Mouse (Mus musculus) liver, postnatal 0 days (tissue): ENCODE results near the gene Rabepk. TPM values are rescaled to one million over a fixed set of nuclear protein-coding genes. Genes with fewer than 3 reads are reported as not detected.
A peak's percentile ranks its signal among the peaks of the same experiment; 100 is the strongest.
"Not testable (repeated sequence)": the region's sequence is repeated elsewhere in the genome, so short reads cannot be mapped to it uniquely, and the experiment has no call there.

Experiments
- ATAC-seq: fragments of 200-750 bp; cut with Nextera tagmentation; 2 replicates; pipeline ENCODE4 v1.8.0; 2017; ENCODE audit warnings: mild to moderate bottlenecking, moderate library complexity
- DNase-seq: peaks from one replicate; pipeline ENCODE4 v3.0.0-alpha.2; 2016
- H3K27ac ChIP-seq: fragments of 300-500 bp; sonication (generic); 2 replicates; pipeline ENCODE4 v1.5.1; 2014; ENCODE audit warnings: antibody characterized with exemption, moderate library complexity, mild to moderate bottlenecking, low read depth
- H3K27me3 ChIP-seq: fragments of 300-500 bp; sonication (generic); 2 replicates; pipeline ENCODE4 v1.6.1; 2014; ENCODE audit warnings: low read length, control low read depth, mixed read lengths; ENCODE audit not compliant: insufficient read depth
- H3K36me3 ChIP-seq: fragments of 300-500 bp; sonication (generic); replicated peaks from 2 replicates; pipeline ENCODE4 v1.6.1; 2014; ENCODE audit warnings: mild to moderate bottlenecking, control low read depth, low read length, moderate library complexity, mixed read lengths; ENCODE audit not compliant: insufficient read depth
- H3K4me1 ChIP-seq: fragments of 300-500 bp; sonication (generic); 2 replicates; pipeline ENCODE4 v1.6.1; 2014; ENCODE audit warnings: antibody characterized with exemption, mild to moderate bottlenecking, control low read depth; ENCODE audit not compliant: insufficient read depth
- H3K4me2 ChIP-seq: fragments of 300-500 bp; sonication (generic); 2 replicates; pipeline ENCODE4 v1.6.1; 2014; ENCODE audit warnings: low read depth, mild to moderate bottlenecking, low read length, moderate library complexity, mixed read lengths
- H3K4me3 ChIP-seq: fragments of 300-500 bp; sonication (generic); 2 replicates; pipeline ENCODE4 v1.5.1; 2014; ENCODE audit warnings: low read depth, low read length
- H3K9ac ChIP-seq: fragments of 300-500 bp; sonication (generic); replicated peaks from 2 replicates; pipeline ENCODE4 v1.6.1; 2014; ENCODE audit warnings: mild to moderate bottlenecking, moderate library complexity
- H3K9me3 ChIP-seq: fragments of 300-500 bp; sonication (generic); 2 replicates; pipeline ENCODE4 v1.6.1; 2016; ENCODE audit warnings: mild to moderate bottlenecking, control low read depth, low read length, mixed read lengths
- CTCF ChIP-seq: sonication (generic); IDR thresholded peaks from 2 replicates; pipeline ENCODE4 v1.5.1; 2016; ENCODE audit warnings: antibody characterized with exemption, low read depth
- EP300 ChIP-seq: IDR thresholded peaks from 2 replicates; pipeline ENCODE4 v1.6.1; 2016; ENCODE audit warnings: antibody characterized with exemption, low read depth, mild to moderate bottlenecking
- WGBS: fragments of 180-500 bp; shearing (Covaris S2); extraction: QIAGEN DNeasy Blood & Tissue Kit; methylation state at CpG from one replicate; pipeline ENCODE4 v1.1.7; 2014; ENCODE audit not compliant: insufficient replicate concordance; 5-methylcytosine and 5-hydroxymethylcytosine counted together
- polyA plus RNA-seq: library from polyadenylated mRNA; unstranded; fragments of >200 nt; fragmentation: Nextera tagmentation; extraction: Ambion mirVana; gene quantifications from 2 replicates; pipeline ENCODE4 v1.2.1, GENCODE M21; 2015

Rabepk gene
- polyA plus RNA-seq, 1 experiment from 2014 or later: 20.4 TPM

- peak overlapping the region; percentile 53 for H3K27ac ChIP-seq
- H3K27me3 ChIP-seq: no peaks in the 10 kb centered on the region
- H3K9me3 ChIP-seq: no peaks in the 10 kb centered on the region
- no peak overlapping the region for H3K9ac ChIP-seq
- no peak overlapping the region for H3K4me3 ChIP-seq
- ATAC-seq (no peak), DNase-seq (no peak)
- peak overlapping the region; percentile 36 for H3K4me2 ChIP-seq
- H3K36me3 ChIP-seq: peaks cover 48% of the 10 kb centered on the region
- TF ChIP-seq CTCF (no peak), EP300 (no peak)
- 78% methylated on average over 10 of the region's 10 CpGs for WGBS
- H3K4me1 ChIP-seq: peaks cover 36% of the 10 kb centered on the region
Measured at GRCm38 (mm10) chr2:34805364-34805950, 5.7 kb upstream of the Rabepk start.

GRCm38 (mm10) chr2:34804815-34805214 lies 5.1 kb upstream of the Rabepk start:
- peak overlapping the region; percentile 63 for H3K4me2 ChIP-seq
- TF ChIP-seq EP300 (peak; percentile 87), CTCF (no peak)
- H3K4me3 ChIP-seq: 0 out of 2 replicates have a peak overlapping the region, but pooled peaks have one; percentile 79
- DNase-seq (peak; percentile 27), ATAC-seq (peak; percentile 39)
- H3K27me3 ChIP-seq: no peaks in the 10 kb centered on the region
- no peaks in the 10 kb centered on the region for H3K9me3 ChIP-seq
- H3K27ac ChIP-seq: peak overlapping the region; percentile 53
- WGBS: 44% methylated on average over 1 of the region's 1 CpGs
- H3K36me3 ChIP-seq: peaks cover 45% of the 10 kb centered on the region
- H3K9ac ChIP-seq: no peak overlapping the region
- H3K4me1 ChIP-seq: peaks cover 41% of the 10 kb centered on the region

- peaks cover 41% of the 10 kb centered on the region for H3K36me3 ChIP-seq
- peaks cover 37% of the 10 kb centered on the region for H3K4me1 ChIP-seq
- ATAC-seq (no peak), DNase-seq (no peak)
- peak overlapping the region; percentile 53 for H3K27ac ChIP-seq
- H3K27me3 ChIP-seq: no peaks in the 10 kb centered on the region
- peak overlapping the region; percentile 39; the same call in 1 of the 2 replicates for H3K9ac ChIP-seq
- no peaks in the 10 kb centered on the region for H3K9me3 ChIP-seq
- TF ChIP-seq EP300 (no peak), CTCF (no peak)
- H3K4me2 ChIP-seq: peak overlapping the region; percentile 63
- peak overlapping the region; percentile 79 for H3K4me3 ChIP-seq
- 90% methylated on average over 2 of the region's 2 CpGs for WGBS
Measured at GRCm38 (mm10) chr2:34804172-34804571, 4.5 kb upstream of the Rabepk start.

GRCm38 (mm10) chr2:34803746-34804145 lies 4.0 kb upstream of the Rabepk start:
- peak overlapping the region; percentile 1; the same call in 1 of the 2 replicates for H3K27ac ChIP-seq
- peaks cover 40% of the 10 kb centered on the region for H3K4me1 ChIP-seq
- WGBS: 72% methylated on average over 3 of the region's 3 CpGs
- TF ChIP-seq CTCF (no peak), EP300 (no peak)
- H3K9ac ChIP-seq: peak overlapping the region; percentile 52
- H3K27me3 ChIP-seq: no peaks in the 10 kb centered on the region
- H3K36me3 ChIP-seq: peaks cover 37% of the 10 kb centered on the region
- peak overlapping the region; percentile 63 for H3K4me2 ChIP-seq
- H3K4me3 ChIP-seq: peak overlapping the region; percentile 79
- DNase-seq (no peak), ATAC-seq (no peak)
- no peaks in the 10 kb centered on the region for H3K9me3 ChIP-seq

- peak; percentile 11; the same call in 1 of the 2 replicates for TF ChIP-seq CTCF
- peak overlapping the region; percentile 95 for H3K9ac ChIP-seq
- ATAC-seq: peak; percentile 40
Measured at GRCm38 (mm10) chr2:34802565-34803245, 3.0 kb upstream of the Rabepk start.

GRCm38 (mm10) chr2:34801516-34802482 lies 2.1 kb upstream of the Rabepk start:
- no peaks in the 10 kb centered on the region for H3K9me3 ChIP-seq
- H3K36me3 ChIP-seq: peaks cover 22% of the 10 kb centered on the region
- H3K4me3 ChIP-seq: peak overlapping the region; percentile 79
- peaks cover 32% of the 10 kb centered on the region for H3K4me1 ChIP-seq
- TF ChIP-seq CTCF (peak; percentile 39), EP300 (0 out of 2 replicates have a peak, but pooled peaks have one; percentile 42)
- H3K27ac ChIP-seq: peak overlapping the region; percentile 98
- ATAC-seq: peak; percentile 90
- H3K27me3 ChIP-seq: no peaks in the 10 kb centered on the region
- peak overlapping the region; percentile 63; the same call in 1 of the 2 replicates for H3K4me2 ChIP-seq
- DNase-seq: peak; percentile 98
- WGBS: 5% methylated on average over 39 of the region's 39 CpGs
- peak overlapping the region; percentile 95 for H3K9ac ChIP-seq

More at GRCm38 (mm10) chr2:34802565-34803245, 3.0 kb upstream of the Rabepk start:
- H3K27ac ChIP-seq: peak overlapping the region; percentile 98
- H3K27me3 ChIP-seq, H3K9me3 ChIP-seq: not testable (repeated sequence)
- WGBS: under 1% methylated on average over 30 of the region's 32 CpGs
- DNase-seq: peak; percentile 36
- peak overlapping the region; percentile 79 for H3K4me3 ChIP-seq
- H3K4me2 ChIP-seq: peak overlapping the region; percentile 63
- peaks cover 35% of the 10 kb centered on the region for H3K4me1 ChIP-seq
- peaks cover 28% of the 10 kb centered on the region for H3K36me3 ChIP-seq
